Mouse (Mus musculus): ENCODE results near the gene Mks1.
"Not testable (repeated sequence)": the region's sequence is repeated elsewhere in the genome, so short reads cannot be mapped to it uniquely, and the experiment has no call there.

The Mks1 gene

DNA sequence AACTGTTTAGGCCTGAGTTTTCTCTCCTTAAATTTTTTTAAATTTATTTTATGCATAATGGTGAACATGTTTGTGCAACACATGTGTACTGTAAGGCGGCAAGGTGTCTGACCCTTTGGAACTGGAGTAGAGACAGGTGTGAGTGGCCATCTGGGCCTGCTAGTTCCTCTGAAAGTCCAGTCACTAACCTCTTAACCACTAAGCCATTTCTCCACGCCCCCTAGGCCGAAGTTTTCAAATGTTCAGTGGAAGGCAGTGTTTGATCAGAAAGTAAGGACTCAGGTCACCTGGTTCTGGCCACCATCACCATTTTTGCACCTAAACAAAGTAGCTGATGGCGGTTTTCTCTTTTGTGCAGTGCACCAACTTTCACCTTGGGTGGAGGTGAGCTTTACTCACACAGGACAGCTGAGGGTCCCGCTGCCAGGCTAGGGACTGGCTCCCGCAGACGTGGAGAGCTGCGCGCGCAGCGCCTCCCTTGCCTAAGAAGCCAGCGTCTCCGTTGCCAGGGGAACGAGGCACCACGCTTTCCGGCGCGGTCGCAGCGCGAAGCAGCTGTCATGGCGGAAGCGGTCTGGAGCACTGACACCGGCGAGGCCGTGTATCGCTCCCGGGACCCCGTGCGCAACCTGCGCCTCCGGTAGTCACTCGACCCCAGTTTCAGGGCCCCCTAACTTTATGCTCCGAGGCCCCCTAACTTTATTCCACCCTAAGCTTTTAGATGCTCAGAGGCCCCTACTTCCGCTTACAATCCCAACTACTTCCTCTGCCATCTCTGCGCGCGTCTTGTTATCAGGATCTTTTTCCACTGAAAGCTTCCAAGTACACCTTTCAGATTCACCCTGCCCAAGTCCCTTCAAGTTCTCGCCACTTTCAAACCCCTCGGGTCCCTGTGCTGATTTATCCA lies at the start of gene Mks1:
Gene Mks1, plus strand, starts transcription at position 526 of the 907 bp plus-strand sequence.
- in situ Hi-C loops (cut with MboI; ENCODE audit: unreplicated experiment in 2 of 2): no loop called here

GRCm38 (mm10) chr11:87805448-87805847 lies 47.6 kb upstream of the Mks1 start:
- in situ Hi-C loops (cut with MboI; ENCODE audit: unreplicated experiment in 2 of 2): loop anchor here (10.0 kb wide), 1 partner anchor 79 kb away; no protein-coding TSS in a partner anchor

DNA sequence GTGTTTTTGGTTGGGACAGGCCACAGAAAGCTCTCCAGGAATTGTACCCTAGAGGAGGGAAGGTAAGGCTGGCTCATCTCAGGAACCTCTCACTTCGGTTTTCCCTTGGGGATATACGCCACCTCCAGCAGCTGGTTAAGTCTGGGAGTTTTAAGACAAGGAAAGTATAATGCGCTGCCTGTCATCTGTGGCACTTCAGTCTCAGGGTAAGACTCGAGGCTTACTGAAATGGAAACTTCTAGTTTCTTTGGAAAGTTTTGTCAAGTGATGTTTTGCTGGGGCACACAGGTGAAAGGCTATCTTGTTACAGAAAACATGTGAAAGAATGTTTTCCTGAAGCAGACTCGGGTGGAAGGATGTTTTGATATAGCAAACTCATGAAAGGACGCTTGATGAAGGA lies 45.6 kb upstream of the Mks1 start:
- in situ Hi-C loops (cut with MboI; ENCODE audit: unreplicated experiment in 2 of 2): loop anchor here (10.0 kb wide), 1 partner anchor 77 kb away; no protein-coding TSS in a partner anchor

GRCm38 (mm10) chr11:87808236-87808635 lies 44.8 kb upstream of the Mks1 start:
- in situ Hi-C loops (cut with MboI; ENCODE audit: unreplicated experiment in 2 of 2): loop anchor here (10.0 kb wide), 1 partner anchor 77 kb away; no protein-coding TSS in a partner anchor

DNA sequence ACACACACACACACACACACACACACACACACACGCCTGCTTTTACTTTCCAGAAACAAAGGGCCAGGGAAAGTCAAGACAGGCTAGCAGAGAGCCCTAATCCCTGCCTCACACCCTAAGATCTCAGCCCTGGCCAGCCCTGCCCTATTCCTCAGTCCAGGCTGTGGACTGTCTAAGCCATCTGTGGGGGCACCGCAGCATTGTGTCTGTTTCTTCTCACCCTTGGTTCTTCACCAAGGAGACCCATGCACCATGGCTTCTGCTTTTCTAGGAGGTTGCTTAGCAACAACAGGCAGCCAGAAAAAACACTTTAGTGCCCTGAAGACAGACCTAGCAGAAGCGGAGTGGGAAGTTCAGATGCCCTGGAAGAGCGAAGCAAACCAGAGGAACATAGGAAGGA lies 41.6 kb upstream of the Mks1 start:
- in situ Hi-C loops (cut with MboI; ENCODE audit: unreplicated experiment in 2 of 2): no loop called here

- in situ Hi-C loops (cut with MboI; ENCODE audit: unreplicated experiment in 2 of 2): no loop called here
Observed at GRCm38 (mm10) chr11:87814831-87815230, 38.2 kb upstream of the Mks1 start.

DNA sequence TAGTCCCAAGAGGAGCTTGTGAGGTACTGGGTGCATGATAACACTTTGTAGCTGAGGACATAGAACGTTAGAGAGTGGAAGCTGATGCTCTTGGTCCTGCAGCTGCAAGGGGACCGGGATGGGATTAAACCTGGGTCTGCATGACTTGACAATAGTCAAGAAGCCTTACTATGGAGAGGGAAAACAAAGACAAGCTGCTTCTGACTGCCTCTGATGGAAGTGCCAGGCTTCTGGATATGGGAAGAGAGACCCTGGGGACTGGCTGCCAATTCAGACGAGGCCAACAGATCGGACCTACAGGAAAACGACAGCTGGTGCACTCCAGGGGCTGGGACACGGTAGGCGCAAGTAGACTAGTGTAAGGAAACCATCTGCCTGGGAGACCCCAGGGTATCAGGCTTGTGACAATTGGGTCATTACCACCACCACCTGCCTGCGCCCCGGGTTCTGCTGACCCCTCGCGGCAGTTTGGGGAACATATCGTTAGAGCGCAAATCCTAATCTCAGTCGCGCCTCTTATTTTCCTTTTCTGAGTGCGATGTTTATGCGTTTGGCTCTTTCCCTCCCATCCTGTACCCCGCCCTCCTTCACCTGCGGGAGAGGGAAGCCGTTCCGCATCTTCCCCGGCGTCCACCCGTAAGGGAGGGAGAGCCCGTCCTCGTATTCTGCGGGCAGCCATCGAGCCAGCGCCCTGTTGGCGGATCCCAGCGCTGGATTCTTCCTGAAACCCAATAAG lies 36.1 kb upstream of the Mks1 start:
- in situ Hi-C loops (cut with MboI; ENCODE audit: unreplicated experiment in 2 of 2): no loop called here

DNA sequence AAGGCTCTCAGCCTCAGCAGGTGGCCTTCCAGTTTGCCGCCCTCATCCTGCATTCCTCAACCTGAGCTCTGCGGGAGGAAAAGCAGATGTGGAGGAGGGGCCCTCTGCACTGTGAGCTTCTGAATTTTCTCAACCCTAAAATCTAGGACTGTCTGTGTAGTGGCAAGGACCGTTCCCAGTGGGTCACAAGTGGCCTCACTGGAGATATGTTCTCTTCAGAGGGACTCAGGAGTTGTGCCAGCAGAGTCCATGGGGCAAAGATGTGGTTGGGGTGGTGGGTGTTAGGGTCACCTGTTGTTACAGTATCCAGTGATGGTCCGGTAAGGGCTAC lies 35.6 kb upstream of the Mks1 start:
- in situ Hi-C loops (cut with MboI; ENCODE audit: unreplicated experiment in 2 of 2): no loop called here

- in situ Hi-C loops (cut with MboI; ENCODE audit: unreplicated experiment in 2 of 2): no loop called here
Observed at GRCm38 (mm10) chr11:87821502-87821901, 31.5 kb upstream of the Mks1 start.

DNA sequence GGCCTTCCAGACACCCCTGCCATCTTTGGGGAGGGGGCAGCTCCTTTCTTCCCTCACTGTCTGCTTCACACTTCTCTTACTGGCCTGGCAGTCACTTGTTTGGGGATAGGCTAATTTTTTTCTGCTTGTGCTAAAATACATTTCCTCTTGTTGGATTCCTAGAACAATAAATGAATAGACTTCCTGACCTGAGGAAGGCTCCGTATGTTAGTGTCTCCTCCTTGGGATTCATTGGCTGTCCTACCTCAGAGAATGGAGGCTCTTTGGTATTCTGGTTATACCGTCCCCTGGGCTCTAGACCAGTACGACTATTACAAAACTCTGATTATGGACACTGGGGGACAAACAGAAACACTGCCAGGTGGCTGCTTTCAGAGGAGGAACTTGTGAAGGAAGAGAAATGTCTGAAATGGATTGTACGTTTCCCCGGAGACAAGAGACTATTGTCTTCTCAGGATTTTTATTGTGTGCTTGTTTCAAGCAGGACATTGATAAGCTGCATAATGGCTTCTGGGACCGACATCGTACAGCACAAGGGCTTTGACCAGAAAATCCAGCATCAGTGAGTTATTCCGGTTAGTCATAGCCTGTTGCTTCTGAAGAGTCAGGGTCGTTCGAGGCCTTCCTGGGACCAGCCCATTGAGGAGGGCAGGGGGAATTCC lies 24.6 kb upstream of the Mks1 start, which contains the start of gene Lpo:
Gene Lpo, minus strand, starts transcription at position 51 of the 662 bp plus-strand sequence.
- in situ Hi-C loops (cut with MboI; ENCODE audit: unreplicated experiment in 2 of 2): no loop called here

DNA sequence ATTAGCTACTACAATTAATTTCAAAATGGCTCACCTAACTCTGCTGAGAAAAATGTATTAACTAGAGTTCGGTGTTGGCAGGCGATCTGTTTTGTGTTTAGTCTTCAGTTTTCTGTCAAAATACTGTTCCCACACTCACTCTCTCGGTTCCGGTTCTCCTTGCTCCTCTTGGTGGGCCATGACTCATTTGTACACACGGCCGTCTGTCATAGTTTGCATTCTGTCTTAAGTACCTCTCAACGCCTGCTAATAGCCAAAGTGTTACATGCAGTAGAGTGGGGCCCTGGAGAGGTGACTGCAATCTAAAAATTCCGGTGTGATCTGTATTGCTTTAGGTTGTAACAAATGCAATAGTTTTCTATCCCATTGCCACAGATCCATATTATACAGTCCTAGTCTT lies 12.3 kb upstream of the Mks1 start:
- in situ Hi-C loops (cut with MboI; ENCODE audit: unreplicated experiment in 2 of 2): no loop called here

DNA sequence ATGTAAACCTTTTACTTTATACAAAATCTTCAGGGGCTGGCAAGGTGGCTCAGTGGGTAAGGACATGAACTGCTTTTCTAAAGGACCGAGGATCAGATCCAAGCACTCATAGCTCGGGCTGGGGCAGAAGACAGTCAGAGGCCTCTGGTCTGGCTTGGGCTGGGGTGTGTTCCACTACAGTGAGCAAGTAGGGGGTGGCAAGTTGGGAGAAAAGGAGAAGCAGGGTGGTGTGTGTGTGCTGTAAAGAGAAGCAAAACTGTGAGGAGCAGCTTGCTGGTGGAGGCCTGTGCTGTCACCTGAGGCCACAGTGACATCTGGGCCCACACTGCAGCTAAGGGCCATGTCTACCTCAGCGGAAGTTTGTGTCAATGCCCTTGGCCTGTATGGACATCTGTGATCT lies 11.6 kb upstream of the Mks1 start:
- in situ Hi-C loops (cut with MboI; ENCODE audit: unreplicated experiment in 2 of 2): no loop called here

GRCm38 (mm10) chr11:87846968-87847600 lies 5.9 kb upstream of the Mks1 start:
- in situ Hi-C loops (cut with MboI; ENCODE audit: unreplicated experiment in 2 of 2): no loop called here

- in situ Hi-C loops (cut with MboI; ENCODE audit: unreplicated experiment in 2 of 2): no loop called here
Observed at GRCm38 (mm10) chr11:87847884-87848283, 5.1 kb upstream of the Mks1 start.

GRCm38 (mm10) chr11:87853597-87853954 lies 561 bp downstream of the Mks1 start:
- in situ Hi-C loops (cut with MboI; ENCODE audit: unreplicated experiment in 2 of 2): no loop called here

GRCm38 (mm10) chr11:87854550-87854949 lies 1.5 kb downstream of the Mks1 start:
- in situ Hi-C loops (cut with MboI; ENCODE audit: unreplicated experiment in 2 of 2): no loop called here

- in situ Hi-C loops (cut with MboI; ENCODE audit: unreplicated experiment in 2 of 2): no loop called here
Observed at GRCm38 (mm10) chr11:87859273-87859672, 6.3 kb downstream of the Mks1 start.

- in situ Hi-C loops (cut with MboI; ENCODE audit: unreplicated experiment in 2 of 2): no loop called here
Observed at GRCm38 (mm10) chr11:87860426-87860825, 7.4 kb downstream of the Mks1 start.

GRCm38 (mm10) chr11:87862805-87863204 lies 9.8 kb downstream of the Mks1 start:
- in situ Hi-C loops (cut with MboI; ENCODE audit: unreplicated experiment in 2 of 2): no loop called here

- in situ Hi-C loops (cut with MboI; ENCODE audit: unreplicated experiment in 2 of 2): not testable (repeated sequence)
Observed at GRCm38 (mm10) chr11:87866891-87867290, 13.9 kb downstream of the Mks1 start.

DNA sequence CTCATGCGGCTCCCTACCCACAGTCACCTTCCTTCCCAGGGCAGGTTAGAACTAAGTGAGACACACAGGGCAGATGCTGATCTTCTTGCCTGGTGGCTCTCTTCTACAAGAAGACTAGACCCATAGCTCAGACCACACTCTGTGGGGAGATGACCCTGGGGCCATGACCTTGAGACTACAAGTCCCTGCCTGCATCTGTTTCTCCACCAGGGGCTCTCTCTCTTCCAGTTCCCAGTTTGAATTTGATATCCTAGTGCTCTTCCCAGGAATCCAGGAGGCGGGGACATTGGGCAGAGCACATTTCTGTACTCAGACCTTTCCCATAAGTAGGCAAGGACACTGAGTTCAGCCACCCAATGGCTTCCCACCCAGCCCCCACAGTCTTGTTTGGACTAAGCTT lies 17.1 kb downstream of the Mks1 start:
- in situ Hi-C loops (cut with MboI; ENCODE audit: unreplicated experiment in 2 of 2): no loop called here

Measured in v-Abl transformed pro-B cells (cell line).